Mouse (Mus musculus): ENCODE measurements around the gene Ppp6r3. TPM values are rescaled to one million over a fixed set of nuclear protein-coding genes. Genes with fewer than 3 reads are reported as not detected.
"Not testable (repeated sequence)": the region's sequence is repeated elsewhere in the genome, so short reads cannot be mapped to it uniquely, and the experiment has no call there.

Gene Ppp6r3
- polyA plus RNA-seq, 1 experiment from 2014 or later = 62.6 TPM

DNA sequence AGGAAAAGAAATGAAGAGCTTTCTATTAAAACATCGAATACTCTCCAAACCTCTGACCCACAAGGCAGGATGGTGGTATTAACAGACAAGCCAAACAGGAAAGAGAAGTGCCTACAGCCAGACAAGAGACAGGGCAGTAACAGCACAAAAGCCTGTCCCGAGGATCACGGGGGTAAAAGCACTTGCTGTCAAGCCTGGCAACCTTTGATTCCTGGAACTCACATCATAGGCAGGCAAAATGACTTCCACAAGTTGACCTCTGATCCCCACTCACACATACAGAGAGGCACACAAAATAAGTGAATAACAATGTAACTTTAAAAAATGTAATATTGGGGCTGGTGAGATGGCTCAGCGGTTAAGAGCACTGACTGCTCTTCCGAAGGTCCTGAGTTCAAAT lies 36.1 kb downstream of the Ppp6r3 start:
- ATAC-seq (ENCODE audit: low FRiP score) = no peak
- 87% methylated on average over 5 of the region's 5 CpGs for WGBS
- Histone ChIP-seq H3K4me1 (replicated peaks) (no peaks in the 10 kb centered on the region), H3K9me3 (no peaks in the 10 kb centered on the region), H3K27me3 (no peaks in the 10 kb centered on the region), H3K27ac (no peak overlapping the region), H3K36me3 (peaks cover 18% of the 10 kb centered on the region), H3K9ac (no peak overlapping the region), H3K4me2 (no peak overlapping the region), H3K4me3 (no peak overlapping the region)

GRCm38 (mm10) chr19:3537658-3538057 lies 37.9 kb downstream of the Ppp6r3 start:
- Histone ChIP-seq H3K36me3 (peaks cover 11% of the 10 kb centered on the region), H3K4me2 (no peak overlapping the region), H3K4me1 (replicated peaks) (no peaks in the 10 kb centered on the region), H3K4me3 (no peak overlapping the region), H3K27ac (no peak overlapping the region), H3K9me3 (no peaks in the 10 kb centered on the region), H3K27me3 (no peaks in the 10 kb centered on the region), H3K9ac (no peak overlapping the region)
- no peak for ATAC-seq (ENCODE audit: low FRiP score)
- 96% methylated on average over 6 of the region's 6 CpGs for WGBS

DNA sequence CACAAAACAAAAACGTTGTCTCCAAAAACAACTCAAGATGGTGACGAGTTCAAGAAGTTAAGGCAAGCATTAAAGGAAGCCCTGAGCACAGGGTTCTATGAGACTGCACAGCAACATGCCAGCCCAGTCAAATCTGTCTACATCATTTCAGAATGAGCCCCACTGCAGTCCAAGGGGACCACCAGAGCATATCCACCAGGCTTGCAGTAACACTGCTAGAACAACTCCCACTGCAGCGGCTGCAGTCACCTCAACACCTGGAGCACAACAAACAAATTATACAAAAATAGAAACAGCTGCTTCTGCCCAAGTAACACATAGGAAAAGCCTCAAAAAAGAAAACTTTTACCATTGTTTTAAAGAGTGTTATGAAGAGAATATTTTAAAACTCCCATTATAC lies 40.6 kb downstream of the Ppp6r3 start:
- Histone ChIP-seq H3K27ac (no peak overlapping the region), H3K4me3 (no peak overlapping the region), H3K9ac (no peak overlapping the region), H3K4me1 (replicated peaks) (peaks cover under 1% of the 10 kb centered on the region; the same call in 1 of the 2 replicates), H3K9me3 (no peaks in the 10 kb centered on the region), H3K36me3 (no peaks in the 10 kb centered on the region), H3K4me2 (no peak overlapping the region), H3K27me3 (no peaks in the 10 kb centered on the region)
- WGBS = 86% methylated on average over 3 of the region's 3 CpGs
- ATAC-seq (ENCODE audit: low FRiP score) = no peak

GRCm38 (mm10) chr19:3533266-3533966 lies 42.1 kb downstream of the Ppp6r3 start:
- WGBS = 91% methylated on average over 12 of the region's 12 CpGs
- ATAC-seq (ENCODE audit: low FRiP score); H3K9me3 ChIP-seq; H3K27me3 ChIP-seq; H3K27ac ChIP-seq; H3K4me3 ChIP-seq; H3K4me2 ChIP-seq; H3K9ac ChIP-seq; H3K4me1 ChIP-seq (replicated peaks); H3K36me3 ChIP-seq: not testable (repeated sequence)

- H3K27me3 ChIP-seq = no peaks in the 10 kb centered on the region
- no peak for ATAC-seq (ENCODE audit: low FRiP score)
- H3K9ac ChIP-seq = no peak overlapping the region
- H3K36me3 ChIP-seq = no peaks in the 10 kb centered on the region
- H3K4me2 ChIP-seq = no peak overlapping the region
- H3K27ac ChIP-seq = no peak overlapping the region
- H3K4me1 ChIP-seq (replicated peaks) = peaks cover 3% of the 10 kb centered on the region; the same call in 1 of the 2 replicates
- 94% methylated on average over 14 of the region's 14 CpGs for WGBS
- H3K4me3 ChIP-seq = no peak overlapping the region
- H3K9me3 ChIP-seq = no peaks in the 10 kb centered on the region
These were observed 42.8 kb downstream of the Ppp6r3 start for GRCm38 (mm10) chr19:3532717-3533260.

- H3K27ac ChIP-seq = no peak overlapping the region
- no peak overlapping the region for H3K4me2 ChIP-seq
- no peaks in the 10 kb centered on the region for H3K9me3 ChIP-seq
- ATAC-seq (ENCODE audit: low FRiP score) = no peak
- peaks cover 23% of the 10 kb centered on the region for H3K36me3 ChIP-seq
- no peaks in the 10 kb centered on the region for H3K27me3 ChIP-seq
- WGBS = 90% methylated on average over 3 of the region's 3 CpGs
- H3K9ac ChIP-seq = no peak overlapping the region
- peaks cover 3% of the 10 kb centered on the region; the same call in 1 of the 2 replicates for H3K4me1 ChIP-seq (replicated peaks)
- H3K4me3 ChIP-seq = no peak overlapping the region
These were observed 45.8 kb downstream of the Ppp6r3 start for GRCm38 (mm10) chr19:3529781-3530180.

DNA sequence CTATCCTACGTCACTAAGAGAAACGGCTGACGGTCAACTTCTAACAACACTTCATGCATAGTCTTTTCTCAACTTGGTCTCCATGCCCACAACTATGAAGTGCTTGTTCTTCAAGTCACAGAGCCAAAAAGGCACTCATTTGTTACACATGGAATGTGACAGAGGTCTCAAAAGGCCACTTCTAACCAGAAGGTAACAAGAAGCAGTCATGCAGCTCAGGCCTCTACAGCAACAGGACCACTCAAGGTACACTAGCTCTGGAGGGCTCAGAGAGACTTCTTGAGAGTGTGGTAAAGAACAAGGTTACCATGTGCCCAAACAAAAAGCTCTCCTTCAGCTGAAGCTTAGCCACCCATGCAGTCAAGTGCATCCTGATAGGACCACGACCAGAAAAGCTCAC lies 46.9 kb downstream of the Ppp6r3 start:
- Histone ChIP-seq H3K4me2 (no peak overlapping the region), H3K36me3 (peaks cover 29% of the 10 kb centered on the region), H3K4me3 (no peak overlapping the region), H3K27ac (no peak overlapping the region), H3K9ac (no peak overlapping the region), H3K27me3 (no peaks in the 10 kb centered on the region), H3K9me3 (no peaks in the 10 kb centered on the region), H3K4me1 (replicated peaks) (peaks cover 3% of the 10 kb centered on the region; the same call in 1 of the 2 replicates)
- no peak for ATAC-seq (ENCODE audit: low FRiP score)
- 88% methylated on average over 4 of the region's 4 CpGs for WGBS

DNA sequence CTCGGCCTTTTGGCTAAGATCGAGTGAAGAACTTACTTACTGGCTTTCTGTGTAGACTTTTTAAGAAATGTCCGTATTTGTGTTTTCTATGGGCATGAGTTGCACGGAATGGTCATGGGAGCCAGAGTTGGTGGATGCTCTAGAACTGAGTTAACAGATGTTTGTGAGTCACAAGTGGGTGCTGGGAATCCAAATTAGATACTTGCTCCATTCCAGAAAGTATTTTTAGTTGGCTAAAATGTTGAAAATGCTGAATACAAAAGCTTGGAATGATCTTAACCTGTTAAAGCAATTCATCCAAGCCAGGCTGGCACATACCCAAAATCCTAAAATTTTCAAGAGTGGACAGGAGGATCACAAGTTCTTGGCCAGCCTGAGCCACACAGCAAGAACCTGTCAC lies 48.0 kb downstream of the Ppp6r3 start:
- Histone ChIP-seq H3K4me3 (no peak overlapping the region), H3K9me3 (no peaks in the 10 kb centered on the region), H3K27ac (no peak overlapping the region), H3K4me2 (no peak overlapping the region), H3K36me3 (peaks cover 36% of the 10 kb centered on the region), H3K27me3 (no peaks in the 10 kb centered on the region), H3K9ac (no peak overlapping the region), H3K4me1 (replicated peaks) (peaks cover 3% of the 10 kb centered on the region; the same call in 1 of the 2 replicates)
- WGBS = 98% methylated on average over 4 of the region's 4 CpGs
- ATAC-seq (ENCODE audit: low FRiP score) = no peak

- WGBS = 94% methylated on average over 4 of the region's 4 CpGs
- H3K36me3 ChIP-seq = peaks cover 70% of the 10 kb centered on the region
These were observed 55.9 kb downstream of the Ppp6r3 start for GRCm38 (mm10) chr19:3519471-3520169.

GRCm38 (mm10) chr19:3497216-3497615 lies 78.3 kb downstream of the Ppp6r3 start:
- WGBS = 94% methylated on average over 3 of the region's 3 CpGs
- no peak overlapping the region for H3K27ac ChIP-seq
- H3K27me3 ChIP-seq = no peaks in the 10 kb centered on the region
- H3K9me3 ChIP-seq = no peaks in the 10 kb centered on the region
- no peak overlapping the region for H3K4me3 ChIP-seq
- no peak overlapping the region for H3K9ac ChIP-seq
- H3K36me3 ChIP-seq = peaks cover 72% of the 10 kb centered on the region
- ATAC-seq (ENCODE audit: low FRiP score) = no peak
- no peaks in the 10 kb centered on the region for H3K4me1 ChIP-seq (replicated peaks)
- H3K4me2 ChIP-seq = no peak overlapping the region

More at GRCm38 (mm10) chr19:3519471-3520169, 55.9 kb downstream of the Ppp6r3 start:
- no peak for ATAC-seq (ENCODE audit: low FRiP score)
- no peaks in the 10 kb centered on the region for H3K27me3 ChIP-seq
- H3K4me1 ChIP-seq (replicated peaks) = no peaks in the 10 kb centered on the region
- no peak overlapping the region for H3K4me3 ChIP-seq
- no peak overlapping the region for H3K4me2 ChIP-seq
- no peak overlapping the region for H3K27ac ChIP-seq
- H3K9me3 ChIP-seq = no peaks in the 10 kb centered on the region
- H3K9ac ChIP-seq = no peak overlapping the region

DNA sequence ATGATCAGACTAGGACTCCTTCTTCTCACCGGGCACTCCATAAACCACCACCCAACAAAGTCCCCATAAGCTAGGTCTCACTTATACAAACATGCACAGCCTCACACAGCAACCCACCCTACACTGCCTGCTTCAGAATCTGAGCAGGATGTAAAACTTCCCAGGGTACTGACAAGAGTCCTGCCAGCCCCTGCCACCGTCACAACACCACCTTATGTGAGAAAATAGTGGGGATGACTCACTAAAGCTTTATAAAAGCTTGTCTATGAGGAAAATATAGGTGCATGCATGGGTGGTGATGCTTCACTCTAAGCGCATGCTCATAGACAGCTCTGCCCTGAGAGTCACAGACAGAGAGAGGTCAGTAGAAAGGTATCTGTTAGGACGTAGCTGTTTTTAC lies 85.7 kb downstream of the Ppp6r3 start:
- H3K27me3 ChIP-seq = no peaks in the 10 kb centered on the region
- no peaks in the 10 kb centered on the region for H3K4me1 ChIP-seq (replicated peaks)
- WGBS = 96% methylated on average over 4 of the region's 4 CpGs
- H3K4me3 ChIP-seq = no peak overlapping the region
- H3K9ac ChIP-seq = no peak overlapping the region
- no peak overlapping the region for H3K4me2 ChIP-seq
- no peak for ATAC-seq (ENCODE audit: low FRiP score)
- no peaks in the 10 kb centered on the region for H3K9me3 ChIP-seq
- peaks cover 95% of the 10 kb centered on the region for H3K36me3 ChIP-seq
- no peak overlapping the region for H3K27ac ChIP-seq

GRCm38 (mm10) chr19:3482831-3483230 lies 92.7 kb downstream of the Ppp6r3 start:
- Histone ChIP-seq H3K4me1 (replicated peaks) (no peaks in the 10 kb centered on the region), H3K27me3 (no peaks in the 10 kb centered on the region), H3K9me3 (no peaks in the 10 kb centered on the region), H3K4me2 (no peak overlapping the region), H3K9ac (no peak overlapping the region), H3K4me3 (no peak overlapping the region), H3K27ac (no peak overlapping the region), H3K36me3 (peaks cover 80% of the 10 kb centered on the region)
- ATAC-seq (ENCODE audit: low FRiP score) = no peak
- 96% methylated on average over 7 of the region's 7 CpGs for whole genome bisulfite sequencing
